12 mouse cellular contexts compared by ENCODE assay signal in the genomic region with DNA sequence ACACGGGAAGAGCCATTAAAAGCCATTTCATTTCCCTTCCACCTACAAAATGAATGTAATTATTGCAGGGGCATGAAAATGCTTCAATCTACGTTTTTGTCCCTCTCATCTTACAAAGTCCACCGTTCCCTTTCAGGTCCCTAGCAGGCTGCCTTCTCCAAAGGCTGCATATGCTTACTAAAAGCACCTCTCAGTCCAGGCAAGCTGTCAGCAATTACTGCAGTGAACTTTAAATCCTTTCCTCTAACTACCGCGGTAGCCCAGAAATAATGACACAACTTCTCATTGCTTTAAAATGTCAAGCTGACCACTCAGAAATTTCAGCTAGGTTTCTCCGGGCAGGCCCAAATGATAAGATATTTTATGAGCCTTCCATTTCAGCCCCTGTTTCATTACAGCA.
DNase-seq lines count a peak whose midpoint lies in the region; ATAC-seq and TF ChIP-seq lines count a peak whose summit lies in the region.
"Had no signal": no experiment of that assay in that cellular context is flagged by ENCODE, and none has a peak within 500 bp of the region (broad histone marks: within the 10 kb centered on the region; RNA-seq: fewer than 3 reads in every experiment).

No protein-coding gene starts in this region.

- TF ChIP-seq POLR2A in cerebellum, adult 2 months (IDR thresholded peaks at IDR 0.05; ENCODE audit: borderline replicate concordance, insufficient read depth, low read length) = no peak

- H3K9ac ChIP-seq in hindbrain, postnatal 0 days (replicated peaks; ENCODE audit: low read length) = no peak overlapping the region
- H3K9ac ChIP-seq in hindbrain, embryonic 16.5 days (ENCODE audit: low read depth, low read length) = no peak overlapping the region
- H3K9ac ChIP-seq in embryonic facial prominence, embryonic 15.5 days = no peak overlapping the region
- H3K9ac ChIP-seq: hindbrain, embryonic 14.5 days; lung, embryonic 15.5 days had no signal

- H3K9me3 ChIP-seq in hindbrain, postnatal 0 days (ENCODE audit: low read length) = no peaks in the 10 kb centered on the region
- H3K9me3 ChIP-seq in hindbrain, embryonic 16.5 days (ENCODE audit: control insufficient read depth, low read length) = no peaks in the 10 kb centered on the region
- H3K9me3 ChIP-seq in embryonic facial prominence, embryonic 15.5 days (replicated peaks) = no peaks in the 10 kb centered on the region
- H3K9me3 ChIP-seq: lung, embryonic 15.5 days had no signal

- DNase-seq in cerebellum, adult 2 months = peak in 1 of 2 experiments; percentile 13
- DNase-seq in cerebellum, adult 9-11 months = no peak
- DNase-seq in hindbrain, postnatal 0 days (ENCODE audit: low spot score) = peak; percentile 7
- DNase-seq in brain, adult 2 months (ENCODE audit: low read depth, low spot score) = peak; percentile 20
- no peak for DNase-seq in adrenal gland, postnatal 14 days
- DNase-seq in left cerebral cortex, adult 8-10 months (ENCODE audit: low spot score in 2 of 2) = no peak
- DNase-seq: right cerebral cortex, adult 18-20 months; thymus, postnatal 14 days had no signal

- WGBS in cerebellum, adult 2 months = 31% methylated on average over 6 of the region's 6 CpGs
- 59% methylated on average over 6 of the region's 6 CpGs for WGBS in hindbrain, postnatal 0 days
- 65% methylated on average over 6 of the region's 6 CpGs for WGBS in hindbrain, embryonic 16.5 days
- WGBS in embryonic facial prominence, embryonic 15.5 days = 14% methylated on average over 6 of the region's 6 CpGs

- no peak for ATAC-seq in hindbrain, postnatal 0 days
- no peak for ATAC-seq in hindbrain, embryonic 16.5 days
- ATAC-seq in embryonic facial prominence, embryonic 15.5 days (ENCODE audit: insufficient number of reproducible peaks, low FRiP score, low TSS enrichment, low read depth) = no peak

- H3K27ac ChIP-seq in cerebellum, adult 2 months (ENCODE audit: insufficient read depth, low read length) = no peak overlapping the region
- H3K27ac ChIP-seq in hindbrain, postnatal 0 days = no peak overlapping the region
- H3K27ac ChIP-seq in hindbrain, embryonic 16.5 days (ENCODE audit: low read depth, low read length) = no peak overlapping the region
- 0 out of 2 replicates have a peak overlapping the region, but pooled peaks have one; percentile 14 for H3K27ac ChIP-seq in embryonic facial prominence, embryonic 15.5 days (replicated peaks)
- H3K27ac ChIP-seq: hindbrain, embryonic 14.5 days; lung, embryonic 15.5 days had no signal

- no peaks in the 10 kb centered on the region for H3K27me3 ChIP-seq in cerebellum, adult 2 months (ENCODE audit: control insufficient read depth, insufficient read depth, low read length)
- H3K27me3 ChIP-seq in hindbrain, postnatal 0 days (ENCODE audit: insufficient read depth, low read length) = no peaks in the 10 kb centered on the region
- H3K27me3 ChIP-seq in hindbrain, embryonic 16.5 days (replicated peaks; ENCODE audit: control insufficient read depth, insufficient read depth, low read length) = no peaks in the 10 kb centered on the region
- H3K27me3 ChIP-seq in embryonic facial prominence, embryonic 15.5 days = no peaks in the 10 kb centered on the region
- H3K27me3 ChIP-seq: lung, embryonic 15.5 days had no signal

- TF ChIP-seq CTCF in cerebellum, adult 2 months (IDR thresholded peaks at IDR 0.05; ENCODE audit: borderline replicate concordance, insufficient read depth, low read depth, low read length) = no peak
- no peak for TF ChIP-seq CTCF in hindbrain, postnatal 0 days (IDR thresholded peaks at IDR 0.05; ENCODE audit: low read depth)

- no peaks in the 10 kb centered on the region for H3K36me3 ChIP-seq in hindbrain, postnatal 0 days (ENCODE audit: insufficient read depth, low read length)
- H3K36me3 ChIP-seq in hindbrain, embryonic 16.5 days (ENCODE audit: control insufficient read depth, insufficient read depth, low read length) = no peaks in the 10 kb centered on the region
- no peaks in the 10 kb centered on the region for H3K36me3 ChIP-seq in embryonic facial prominence, embryonic 15.5 days
- H3K36me3 ChIP-seq: lung, embryonic 15.5 days had no signal

- H3K4me2 ChIP-seq in hindbrain, postnatal 0 days (ENCODE audit: low read depth, low read length) = peak overlapping the region; percentile 19
- H3K4me2 ChIP-seq in hindbrain, embryonic 16.5 days (ENCODE audit: low read length) = no peak overlapping the region
- H3K4me2 ChIP-seq in embryonic facial prominence, embryonic 15.5 days (replicated peaks) = peak overlapping the region; percentile 44
- H3K4me2 ChIP-seq: hindbrain, embryonic 14.5 days; lung, embryonic 15.5 days had no signal

- peak overlapping the region; percentile 29 for H3K4me3 ChIP-seq in cerebellum, adult 2 months (replicated peaks; ENCODE audit: insufficient read depth, low read depth, low read length)
- H3K4me3 ChIP-seq in hindbrain, postnatal 0 days (ENCODE audit: low read length) = no peak overlapping the region
- no peak overlapping the region for H3K4me3 ChIP-seq in hindbrain, embryonic 16.5 days (ENCODE audit: low read length)
- peak overlapping the region; percentile 18; the same call in 1 of the 2 replicates for H3K4me3 ChIP-seq in embryonic facial prominence, embryonic 15.5 days (replicated peaks)
- H3K4me3 ChIP-seq: lung, embryonic 15.5 days had no signal

- H3K4me1 ChIP-seq in cerebellum, adult 2 months (ENCODE audit: control insufficient read depth, insufficient read depth, low read length) = peaks cover 3% of the 10 kb centered on the region; the same call in 1 of the 2 replicates
- no peaks in the 10 kb centered on the region for H3K4me1 ChIP-seq in hindbrain, postnatal 0 days (ENCODE audit: insufficient read depth, low read length)
- no peaks in the 10 kb centered on the region; the same call in 1 of the 2 replicates for H3K4me1 ChIP-seq in hindbrain, embryonic 16.5 days (ENCODE audit: control insufficient read depth, insufficient read depth, low read depth, low read length)
- peaks cover 10% of the 10 kb centered on the region for H3K4me1 ChIP-seq in embryonic facial prominence, embryonic 15.5 days

Comparison
In these comparisons a context has a peak if more than half of its experiments do, and no peak if none do; other contexts are left out.
1. DNase-seq: peak in hindbrain, postnatal 0 days (single experiment) and brain, adult 2 months (single experiment); none in cerebellum, adult 9-11 months (single experiment), adrenal gland, postnatal 14 days (single experiment) and left cerebral cortex, adult 8-10 months (0 of 2).
2. H3K4me3 ChIP-seq: peak in cerebellum, adult 2 months (single experiment) and embryonic facial prominence, embryonic 15.5 days (single experiment); none in hindbrain, postnatal 0 days (single experiment) and hindbrain, embryonic 16.5 days (single experiment).